Mouse (Mus musculus) NIH3T3 (cell line): Measurements from ENCODE around the gene Patj.

Experiments used
- DNase-seq: peaks from one replicate; pipeline ENCODE4 v3.0.0-alpha.2; 2012; ENCODE audit warnings: low read depth

Gene Patj

DNA sequence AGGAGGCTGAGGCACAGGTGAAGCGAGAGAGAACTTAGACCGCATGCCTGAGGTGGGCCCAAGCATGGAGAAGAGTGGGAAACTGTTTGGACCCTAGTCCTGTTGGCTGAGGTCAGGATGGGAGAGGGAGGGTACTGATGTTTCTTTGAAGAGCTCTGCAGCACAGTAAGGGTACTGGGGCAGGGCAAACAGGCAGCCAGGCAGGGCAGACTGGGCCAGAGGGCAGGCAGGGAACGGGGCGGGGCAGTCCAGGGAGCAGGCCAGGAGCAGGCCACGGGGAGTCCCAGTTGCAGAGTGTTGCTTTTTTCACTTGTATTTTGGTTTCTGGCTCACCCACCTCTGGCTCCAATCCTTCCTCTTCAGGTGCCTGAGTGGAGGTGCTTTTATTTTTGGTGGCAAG is 114.4 kb downstream of the Patj start:
- no peak for DNase-seq

DNA sequence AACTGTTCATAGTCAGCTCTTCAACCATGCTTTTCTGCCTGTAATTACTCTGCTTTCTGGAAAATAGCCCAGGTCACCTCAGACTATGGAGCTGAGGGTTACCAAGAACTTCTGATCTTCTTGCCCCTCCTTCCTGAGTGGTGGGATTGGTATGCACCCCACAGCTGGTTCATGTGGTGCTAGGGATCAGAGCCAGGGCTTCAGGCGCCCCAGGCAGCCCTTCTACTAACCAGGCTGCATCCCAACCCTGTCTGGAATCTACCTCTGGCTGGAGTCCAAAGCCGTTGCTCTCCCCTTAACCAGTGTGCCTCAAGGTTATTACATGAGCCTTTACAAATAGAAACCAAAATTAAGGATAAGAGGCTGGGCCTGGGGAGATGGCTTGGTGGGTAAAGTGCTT is 115.7 kb downstream of the Patj start:
- DNase-seq = peak; percentile 94

DNA sequence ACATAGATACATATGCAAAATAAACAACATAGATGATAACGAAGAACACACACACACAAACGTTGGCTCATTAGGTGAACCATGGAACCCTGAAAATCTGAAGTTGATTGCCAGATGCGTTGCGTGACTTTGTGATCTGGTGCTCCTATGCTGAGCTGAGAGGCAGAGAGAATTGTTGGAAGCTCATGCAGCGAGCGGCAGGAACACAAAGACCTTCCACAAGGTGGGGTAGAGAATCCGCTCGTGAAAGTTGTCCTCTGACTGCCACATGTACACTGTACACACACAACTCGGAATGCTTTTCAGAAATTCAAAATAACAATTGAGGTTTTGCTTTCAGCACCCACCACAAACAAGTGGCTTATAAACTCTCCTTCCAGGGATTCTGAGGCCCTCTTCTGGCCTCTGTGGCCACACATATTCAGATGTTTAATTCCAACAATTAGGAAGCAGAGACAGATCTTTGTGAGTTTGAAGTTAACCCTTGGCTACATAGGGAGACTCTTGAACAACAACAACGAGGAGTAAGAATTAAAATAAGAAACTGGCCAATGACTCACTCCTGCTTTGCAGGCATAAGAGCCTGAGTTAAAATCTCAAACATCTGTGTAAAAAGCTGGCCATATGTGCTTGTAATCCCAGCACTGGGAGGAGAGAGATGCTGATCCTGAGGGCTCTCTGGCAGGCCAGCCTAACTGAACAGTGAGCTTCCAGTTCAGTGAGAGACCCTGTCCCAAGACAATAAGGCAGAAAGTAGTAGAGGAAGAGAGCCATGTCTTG is 116.6 kb downstream of the Patj start:
- peak; percentile 72 for DNase-seq

DNA sequence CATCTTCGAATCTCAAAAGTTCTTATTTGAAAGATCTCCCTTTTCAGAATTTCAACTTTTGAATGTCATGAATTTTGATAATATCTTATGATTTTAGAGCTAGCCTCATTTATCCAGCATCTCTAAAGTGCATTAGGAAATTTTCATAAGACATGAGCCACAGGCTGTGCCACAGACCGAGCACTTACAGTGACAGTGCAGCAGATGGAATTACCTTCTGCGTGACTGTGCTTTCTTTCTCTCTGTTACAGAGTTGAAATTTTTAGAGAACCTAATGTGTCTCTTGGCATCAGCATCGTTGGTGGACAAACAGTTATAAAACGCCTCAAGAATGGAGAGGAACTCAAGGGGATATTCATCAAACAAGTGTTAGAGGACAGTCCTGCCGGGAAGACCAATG is 124.9 kb downstream of the Patj start:
- DNase-seq = no peak

DNA sequence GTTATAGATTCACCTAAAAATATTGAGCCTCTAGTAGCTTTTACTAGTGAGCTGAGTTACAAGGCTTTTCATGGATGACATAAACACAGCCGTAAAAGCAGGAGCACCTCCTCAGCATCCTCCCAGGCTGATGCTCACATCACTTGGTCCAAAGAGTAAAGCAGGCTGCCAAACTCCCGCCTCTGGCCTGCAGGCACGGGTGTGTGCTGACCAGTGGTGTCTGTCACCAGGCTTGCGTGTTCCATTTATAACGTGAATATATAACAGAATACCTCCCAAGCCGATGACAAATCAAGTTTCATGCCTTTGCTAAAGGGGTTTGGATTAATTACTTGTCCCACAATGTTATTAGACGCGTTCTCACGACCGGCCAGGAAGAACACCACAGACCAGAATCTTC is 128.9 kb downstream of the Patj start:
- no peak for DNase-seq

DNA sequence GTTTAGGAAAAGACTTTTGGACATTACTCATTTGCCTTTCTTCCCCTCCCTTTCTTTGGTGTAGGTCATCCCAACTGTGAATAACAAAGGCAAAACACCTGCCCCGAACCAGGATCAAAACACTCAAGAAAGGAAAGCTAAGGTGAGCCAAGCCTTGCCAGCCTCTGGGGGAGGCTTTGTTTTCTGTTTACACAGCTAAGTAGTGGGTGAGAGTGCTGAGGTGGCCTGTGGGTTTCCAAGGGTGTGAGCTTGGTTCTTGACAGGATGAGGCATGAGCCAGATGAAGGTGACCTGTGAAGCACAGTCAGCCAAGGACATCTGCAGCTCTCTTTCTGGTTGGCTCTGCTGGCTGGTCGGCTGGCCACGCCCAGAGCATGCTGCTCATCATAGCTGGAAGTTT is 139.9 kb downstream of the Patj start:
- DNase-seq = no peak

DNA sequence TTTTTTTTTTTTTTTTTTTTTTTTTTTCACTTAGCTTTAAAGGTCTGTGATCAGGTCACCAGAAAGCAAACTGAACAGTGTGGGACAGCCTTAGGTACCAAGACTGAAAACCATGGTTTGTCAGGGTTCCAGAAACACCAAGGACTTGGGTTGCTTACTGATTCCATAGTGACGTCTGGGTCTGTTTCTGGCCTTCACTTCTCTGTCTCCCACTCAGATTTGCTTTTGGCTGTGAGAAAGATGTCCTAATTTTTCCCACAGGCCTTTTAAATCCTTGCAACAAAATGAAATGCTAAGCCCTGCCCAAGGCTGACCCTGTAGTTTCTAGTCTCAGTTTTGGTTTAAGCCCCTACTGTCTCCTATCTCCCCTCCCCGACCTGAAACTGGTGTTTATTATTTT is 146.0 kb downstream of the Patj start:
- DNase-seq = no peak

DNA sequence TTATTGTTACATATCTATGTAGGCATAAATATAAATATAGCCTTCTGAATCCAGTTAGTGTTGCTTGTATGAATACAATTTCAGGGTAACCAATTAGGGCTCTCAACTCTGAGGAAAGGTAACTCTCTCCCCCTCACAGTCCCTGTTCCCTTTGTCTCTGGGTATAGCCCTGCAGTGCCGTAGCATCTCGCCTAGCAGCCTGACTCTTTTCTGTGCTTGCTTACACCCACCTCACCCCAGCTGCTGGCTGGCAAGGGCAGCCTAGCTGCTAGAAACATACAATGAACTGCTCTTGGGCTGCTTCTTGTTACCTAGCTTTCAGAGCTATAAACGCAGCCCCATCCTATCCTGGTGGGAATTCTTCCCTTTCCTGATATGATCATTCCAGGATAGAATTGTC is 147.4 kb downstream of the Patj start:
- no peak for DNase-seq

DNA sequence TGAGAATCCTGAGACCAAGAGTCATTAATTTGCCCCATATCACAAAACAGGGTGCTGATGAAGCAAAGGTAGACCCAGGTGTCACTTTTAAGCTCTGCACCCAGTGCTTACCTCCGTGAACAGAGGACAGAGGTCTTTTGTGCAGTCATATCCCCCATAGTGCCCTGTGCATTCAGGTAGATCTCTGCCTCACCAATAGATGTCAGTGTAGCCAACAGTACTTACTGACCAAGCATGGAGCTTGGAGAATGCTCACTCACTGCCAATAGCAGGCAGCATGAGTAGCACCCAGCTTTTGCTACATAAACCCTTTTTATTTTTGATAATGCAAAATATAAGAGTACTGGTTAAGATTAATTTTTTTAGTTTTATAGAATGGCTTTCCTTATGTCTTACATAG is 149.8 kb downstream of the Patj start:
- peak; percentile 78 for DNase-seq

DNA sequence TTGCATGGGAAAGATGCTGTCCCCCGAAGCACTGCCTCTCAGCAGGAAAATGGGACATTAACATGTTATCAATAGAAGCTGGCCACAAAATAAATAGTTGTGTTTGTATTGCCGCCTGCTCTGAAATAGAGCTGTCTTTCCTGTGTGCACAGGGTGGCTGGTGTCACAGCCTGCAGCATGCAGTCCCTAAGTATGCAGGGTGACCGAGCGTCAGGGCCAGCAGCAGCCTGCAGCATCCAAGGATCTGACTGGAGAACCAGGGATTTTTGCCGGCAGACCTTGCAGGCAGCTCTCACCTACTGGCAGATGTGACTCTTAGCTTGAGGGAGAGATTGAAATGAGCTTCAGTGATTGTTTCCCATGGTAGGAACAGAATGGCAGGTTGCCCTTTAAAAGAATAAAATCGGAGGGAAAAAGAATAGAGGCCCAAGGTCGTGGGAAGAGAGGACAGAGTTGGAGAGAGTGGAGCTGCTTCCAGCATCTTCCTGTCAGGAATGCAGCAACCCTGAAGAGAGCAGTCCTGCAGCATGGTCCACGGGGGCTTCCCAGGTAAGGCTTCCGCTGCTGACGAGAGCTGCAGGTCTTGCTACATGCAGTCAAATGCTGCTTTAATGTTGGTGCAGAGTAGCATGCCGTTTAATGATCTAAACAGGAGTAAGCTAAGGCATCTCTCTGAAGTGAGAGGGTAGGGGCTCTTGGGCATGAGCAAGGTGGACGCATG is 151.0 kb downstream of the Patj start:
- DNase-seq = no peak

DNA sequence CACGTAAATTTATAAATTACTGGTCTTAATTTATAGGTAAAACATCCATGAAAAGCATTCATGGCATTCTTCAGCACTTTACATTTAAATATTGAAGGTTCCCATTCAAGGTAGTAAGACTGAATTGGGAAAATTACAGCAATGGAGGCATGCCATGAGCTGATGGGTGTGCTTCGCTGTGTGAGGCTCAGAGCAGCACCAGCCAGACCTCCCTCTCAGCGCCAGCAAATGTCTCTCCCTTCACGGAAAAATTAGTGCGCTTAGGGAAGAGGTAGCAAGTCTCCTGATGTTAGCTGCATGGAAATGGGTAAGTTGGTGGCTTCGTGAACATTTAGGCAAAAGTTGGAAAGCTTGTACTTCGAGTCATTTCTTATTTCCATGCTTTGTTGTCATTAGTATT is 153.9 kb downstream of the Patj start:
- no peak for DNase-seq

DNA sequence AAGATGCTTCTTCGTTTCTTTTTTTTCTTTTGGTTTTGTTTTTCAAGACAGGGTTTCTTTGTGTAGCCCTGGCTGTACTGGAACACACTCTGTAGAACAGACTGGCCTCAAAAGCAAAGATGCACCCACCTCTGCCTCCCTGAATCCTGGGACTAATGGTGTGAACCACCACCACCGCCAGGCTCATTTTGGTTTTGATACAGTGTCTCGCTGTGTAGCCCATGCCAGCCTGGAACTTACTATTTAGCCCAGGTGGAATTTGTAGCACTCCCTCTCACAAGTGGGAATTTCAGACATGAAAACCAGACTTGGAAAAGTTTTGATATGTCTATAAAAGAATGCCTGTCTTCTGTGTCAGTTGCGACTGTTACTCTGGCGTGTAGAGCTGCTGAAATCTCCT is 154.5 kb downstream of the Patj start:
- DNase-seq = no peak

DNA sequence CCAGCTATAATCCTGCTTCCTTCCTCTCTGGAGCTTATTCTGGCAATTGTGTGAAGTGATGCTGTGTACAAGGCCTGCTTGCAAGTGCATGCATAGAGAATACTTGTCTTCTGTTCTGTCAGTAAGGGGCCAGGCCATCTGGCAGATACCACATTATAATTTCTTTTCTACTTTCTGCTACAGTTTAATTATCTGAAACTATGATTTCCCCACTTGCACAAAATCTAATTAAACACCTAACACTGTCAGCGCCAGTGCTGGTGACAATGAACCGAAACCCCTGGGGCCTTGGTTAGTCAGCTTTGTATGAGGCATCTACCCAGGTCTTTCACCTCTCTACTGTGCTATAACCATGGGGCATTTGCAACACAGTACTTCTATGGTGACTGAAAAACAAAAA is 160.1 kb downstream of the Patj start:
- DNase-seq = no peak

DNA sequence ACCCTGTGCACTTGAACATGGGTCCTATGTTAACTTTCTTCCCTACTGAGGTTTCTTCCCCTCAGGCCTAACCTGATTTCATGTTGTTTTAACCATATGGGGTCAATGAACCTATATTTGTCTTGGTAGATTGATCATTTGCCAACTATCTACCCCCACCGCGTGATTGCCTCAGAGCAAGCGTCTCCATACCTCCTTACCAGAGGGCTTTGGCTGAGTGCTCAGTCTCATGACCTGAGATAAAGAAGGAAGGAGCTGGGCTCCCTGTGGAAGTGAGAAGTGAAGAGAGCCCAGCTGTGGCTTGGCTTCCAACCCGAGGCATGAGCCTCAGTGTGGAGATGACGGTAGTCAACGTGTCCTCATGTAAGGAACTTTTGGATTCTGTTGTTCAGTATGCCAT is 160.9 kb downstream of the Patj start:
- DNase-seq = peak; percentile 19

DNA sequence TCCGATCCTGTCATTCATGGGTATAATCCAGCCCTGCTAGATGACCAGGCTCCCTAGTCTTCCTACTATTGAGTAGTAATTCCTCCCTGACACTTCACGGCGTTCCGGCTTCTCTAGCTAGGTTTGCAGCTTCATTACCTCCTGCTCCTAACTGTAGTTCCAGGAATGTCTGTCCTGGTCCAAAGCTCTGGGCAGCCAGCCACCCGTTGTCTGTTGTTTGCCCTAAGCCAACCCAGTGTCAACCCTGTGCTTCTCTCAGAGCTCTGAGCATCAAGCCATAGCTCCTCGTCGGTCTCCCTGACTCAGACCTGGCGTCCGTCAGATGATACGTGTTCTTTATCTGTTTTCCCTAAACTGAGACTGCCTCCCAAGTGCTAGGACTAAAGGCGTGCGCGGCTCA is 161.6 kb downstream of the Patj start:
- peak; percentile 29 for DNase-seq

DNA sequence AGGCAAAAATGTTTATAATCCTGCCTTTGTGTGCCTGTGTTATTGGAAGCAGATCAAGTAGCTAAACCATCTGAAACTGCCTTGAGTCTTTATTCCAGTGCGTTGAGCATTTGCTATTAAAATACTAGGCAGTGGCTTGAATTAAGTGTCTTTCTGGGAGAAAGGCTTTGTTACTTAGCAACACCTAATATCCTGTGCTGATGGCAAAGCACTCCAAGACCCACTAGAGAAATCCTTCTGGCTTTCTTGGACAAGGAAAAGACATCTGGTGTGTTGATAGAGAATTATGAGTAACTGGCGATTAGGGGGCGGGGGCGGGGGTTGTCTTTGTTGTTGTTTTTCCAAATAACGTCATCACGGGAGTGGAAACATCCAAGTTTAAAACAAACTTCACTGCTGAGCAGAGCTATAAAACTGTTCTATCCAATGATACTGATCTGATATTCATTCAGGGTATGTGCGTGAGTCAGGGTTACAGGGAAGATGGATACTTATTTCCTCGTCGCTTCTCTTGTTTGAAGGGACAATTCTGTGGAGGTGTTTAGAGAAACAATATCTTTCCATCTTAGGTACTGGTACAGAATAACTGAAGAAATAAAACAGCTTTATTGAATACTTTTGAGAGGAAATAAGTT is 164.7 kb downstream of the Patj start:
- peak; percentile 26 for DNase-seq

DNA sequence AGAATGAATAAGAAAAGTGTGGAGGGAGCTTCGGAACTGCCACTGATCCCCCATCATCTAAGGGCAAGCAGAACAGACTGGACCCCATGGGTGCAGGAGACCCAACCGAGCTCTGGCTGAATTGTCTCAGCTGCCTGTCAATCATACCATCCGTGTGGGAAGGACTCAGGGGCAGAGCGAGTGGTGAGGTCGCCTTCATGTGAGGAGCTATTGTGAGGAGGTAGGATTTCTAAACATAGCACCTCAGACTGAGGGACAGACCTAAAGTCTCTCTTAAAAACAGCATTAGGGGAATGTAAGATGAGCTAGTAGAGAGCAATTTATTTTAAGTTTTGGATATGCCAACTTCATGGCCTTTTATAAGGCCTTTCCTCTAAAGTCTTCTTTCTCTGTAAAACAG is 167.5 kb downstream of the Patj start:
- DNase-seq = no peak

DNA sequence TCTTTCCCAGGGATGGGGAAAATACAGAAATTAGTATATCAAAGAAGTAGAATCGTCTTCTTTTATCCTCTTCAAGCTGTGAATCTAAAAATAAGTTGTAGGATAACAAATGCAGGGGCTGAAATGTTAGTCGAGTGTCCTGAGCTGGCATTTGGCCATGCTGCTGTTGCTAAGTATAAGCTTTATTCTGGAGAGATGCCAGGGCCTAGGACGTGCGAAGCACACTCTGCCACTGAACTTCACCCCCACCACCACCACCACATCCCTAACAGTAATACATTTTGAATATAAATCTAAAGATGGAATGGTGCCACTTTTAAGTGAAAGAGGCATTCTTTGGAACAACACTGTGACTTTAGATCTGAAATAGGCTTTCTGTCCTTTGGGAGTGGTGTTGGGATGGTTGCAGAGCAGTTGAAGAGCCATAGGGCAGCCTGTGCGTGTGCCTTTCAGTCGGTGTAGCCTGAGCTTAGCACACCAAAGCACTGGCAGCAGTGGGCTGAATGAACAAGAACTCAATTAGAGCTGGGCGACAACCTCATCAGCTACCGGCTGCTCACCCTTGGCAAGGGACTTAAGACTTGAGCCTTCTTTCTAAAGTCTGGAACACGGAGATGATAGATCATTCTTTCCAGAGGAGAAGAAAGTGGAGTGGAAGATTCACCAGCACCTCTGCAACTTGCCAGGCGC is 168.1 kb downstream of the Patj start:
- peak; percentile 57 for DNase-seq

DNA sequence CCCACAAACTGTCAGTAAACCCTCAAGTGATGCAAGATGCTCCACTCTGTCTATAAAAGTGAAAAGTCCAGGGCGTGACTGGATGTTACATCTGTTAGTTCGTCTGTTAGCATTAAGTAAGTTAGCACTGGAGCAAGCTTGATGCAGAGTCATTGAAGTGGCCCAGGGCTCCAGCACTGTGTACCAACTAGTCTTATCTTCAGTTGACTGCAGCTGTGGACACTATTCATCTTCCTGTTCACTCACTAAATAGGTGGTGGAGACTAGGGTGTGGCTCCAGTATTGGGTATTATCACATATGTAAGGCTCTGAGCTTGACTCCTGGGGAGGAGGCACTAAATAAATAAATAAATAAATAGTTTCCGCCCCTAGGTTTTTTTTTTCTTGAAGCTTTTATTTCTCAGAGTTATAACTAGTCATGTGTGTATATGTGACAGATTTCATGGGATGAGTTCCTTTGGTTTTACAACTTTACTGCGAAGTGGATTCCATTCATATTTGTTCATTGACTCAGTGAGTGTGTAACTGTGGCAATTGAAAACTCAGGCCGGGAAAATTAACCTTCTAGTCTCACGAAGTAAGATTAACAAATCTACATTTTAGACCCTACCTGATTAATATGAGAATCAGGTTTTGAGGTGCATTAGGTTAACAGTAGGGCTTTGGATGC is 168.7 kb downstream of the Patj start:
- DNase-seq = peak; percentile 50

DNA sequence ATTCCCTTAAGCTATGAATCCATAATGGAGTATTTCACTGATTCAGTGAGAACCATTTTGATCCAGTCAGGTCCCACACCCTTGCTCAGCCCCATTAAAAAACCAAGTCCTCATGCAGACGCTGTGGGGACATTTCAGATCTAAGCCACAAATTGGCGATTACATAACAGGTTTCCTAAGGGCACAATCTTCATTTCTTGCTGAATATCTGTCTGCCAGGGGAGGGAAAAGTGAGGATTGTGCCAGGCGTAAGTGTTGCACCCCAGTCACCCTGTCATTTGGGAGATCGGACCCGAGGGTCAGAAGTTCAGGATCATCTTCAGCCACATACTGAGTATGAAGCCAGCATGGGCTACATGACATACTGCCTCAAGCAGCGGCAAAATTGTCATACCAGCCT is 171.2 kb downstream of the Patj start:
- DNase-seq = no peak

DNA sequence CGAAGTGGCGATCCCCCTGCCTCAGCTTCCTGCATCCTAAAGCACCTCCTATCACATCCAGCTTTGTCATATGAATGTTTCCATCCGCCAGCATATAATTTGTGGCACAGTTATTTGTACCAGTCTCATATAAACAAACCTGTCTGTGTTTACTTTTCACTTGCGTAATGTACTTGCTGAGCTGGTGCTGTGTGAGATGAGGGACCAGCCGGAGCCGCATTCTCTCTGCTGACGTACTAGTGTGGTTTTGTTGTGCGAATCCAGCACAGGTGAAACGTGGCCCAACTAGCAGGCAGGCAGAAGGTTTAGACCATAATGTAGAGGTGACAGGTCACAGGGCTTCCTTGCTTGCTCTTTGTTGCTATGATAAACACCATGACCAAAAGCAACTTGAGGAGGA is 171.9 kb downstream of the Patj start:
- DNase-seq = no peak

DNA sequence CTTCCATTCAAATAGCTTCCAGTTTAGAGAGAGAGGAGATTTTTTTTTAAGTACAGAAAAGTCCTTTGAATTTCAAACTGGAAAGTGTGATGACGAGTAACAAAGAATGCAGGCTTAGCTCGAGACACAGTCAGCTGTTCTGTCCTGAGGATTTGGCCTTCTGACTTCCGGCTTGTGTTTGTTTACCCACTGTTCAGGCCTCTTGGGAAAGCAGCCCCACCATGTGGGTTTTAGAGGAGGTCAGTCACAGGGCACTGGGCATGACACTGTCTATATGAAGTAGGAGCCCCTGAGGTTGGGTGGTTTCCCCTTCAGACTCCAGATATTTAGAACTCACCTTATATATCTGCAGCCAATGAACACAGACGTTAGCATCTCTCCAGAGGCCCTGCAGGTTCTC is 174.3 kb downstream of the Patj start:
- no peak for DNase-seq
